Mouse (Mus musculus): ENCODE results near the gene Ddo.

- no peak for TF ChIP-seq POLR2A (IDR thresholded peaks at IDR 0.05; ENCODE audit: low read depth, low read length)
- no peak for TF ChIP-seq CTCF (IDR thresholded peaks at IDR 0.05; ENCODE audit: extremely low read depth, insufficient read length, insufficient replicate concordance, low read depth, low read length)
Observed at GRCm38 (mm10) chr10:40686976-40687375, 57.2 kb downstream of the Ddo start.
